Mouse (Mus musculus) macrophage (primary cell): ENCODE data around the gene Csf3r. TPM values are rescaled to one million over a fixed set of nuclear protein-coding genes. Genes with fewer than 3 reads are reported as not detected.

Experiments
- H3K27ac ChIP-seq: fragments of 350-480 bp; formaldehyde crosslinking; 2 replicates; pipeline ENCODE4 v1.9.0; 2021
- H3K36me3 ChIP-seq: fragments of 350-480 bp; formaldehyde crosslinking; 2 replicates; pipeline ENCODE4 v1.9.0; 2021; ENCODE audit errors: inconsistent target
- H3K4me3 ChIP-seq: fragments of 350-480 bp; formaldehyde crosslinking; 2 replicates; pipeline ENCODE4 v1.9.0; 2021; ENCODE audit errors: inconsistent target
- H3K79me2 ChIP-seq: fragments of 350-480 bp; formaldehyde crosslinking; 2 replicates; pipeline ENCODE4 v1.9.0; 2021; ENCODE audit errors: inconsistent target
- WGBS: methylation state at CpG from one replicate; pipeline ENCODE4 v1.1.7; 2026; ENCODE audit warnings: inconsistent platforms; ENCODE audit not compliant: missing documents; 5-methylcytosine and 5-hydroxymethylcytosine counted together
- polyA plus RNA-seq: library from polyadenylated mRNA; stranded (reverse); fragments of 250-400 nt; gene quantifications from 3 replicates; pipeline ENCODE4 v1.2.4, GENCODE M21; 2018; ENCODE audit warnings: inconsistent platforms

The Csf3r gene
- polyA plus RNA-seq, 1 experiment from 2014 or later, result 106 TPM

DNA sequence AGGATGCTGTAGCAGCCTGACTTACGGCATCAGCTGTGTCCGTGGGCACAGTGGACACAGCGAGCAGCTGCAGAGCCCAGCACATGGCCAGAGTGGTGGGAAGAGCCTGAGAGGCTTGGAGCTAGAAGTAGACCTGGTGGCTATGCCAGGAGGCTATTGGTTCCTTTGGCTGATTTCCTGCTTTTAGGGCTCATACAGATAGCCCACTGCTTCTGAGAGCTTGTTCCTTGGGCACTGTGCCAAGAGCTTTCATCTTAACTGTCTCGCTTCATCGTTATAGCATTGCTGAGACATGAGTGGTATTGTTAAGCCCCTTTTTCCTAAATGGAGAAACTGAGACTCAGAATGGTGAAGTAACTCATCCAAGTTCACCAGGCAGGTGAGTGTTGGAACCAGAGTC lies 1.5 kb downstream of the Csf3r start:
- Histone ChIP-seq H3K36me3 (peaks cover 42% of the 10 kb centered on the region), H3K79me2 (peaks cover 41% of the 10 kb centered on the region; the same call in 1 of the 2 replicates), H3K27ac (no peak overlapping the region), H3K4me3 (no peak overlapping the region)
- 48% methylated on average over 5 of the region's 5 CpGs for WGBS

GRCm38 (mm10) chr4:126027980-126028379 lies 3.6 kb downstream of the Csf3r start:
- Histone ChIP-seq H3K36me3 (peaks cover 55% of the 10 kb centered on the region), H3K27ac (no peak overlapping the region), H3K79me2 (peaks cover 41% of the 10 kb centered on the region; the same call in 1 of the 2 replicates), H3K4me3 (no peak overlapping the region)
- WGBS, result 73% methylated on average over 3 of the region's 3 CpGs

- H3K27ac ChIP-seq, result no peak overlapping the region
- H3K36me3 ChIP-seq, result peaks cover 66% of the 10 kb centered on the region
- peaks cover 33% of the 10 kb centered on the region; the same call in 1 of the 2 replicates for H3K79me2 ChIP-seq
- H3K4me3 ChIP-seq, result no peak overlapping the region
- 78% methylated on average over 3 of the region's 3 CpGs for WGBS
These were observed 4.7 kb downstream of the Csf3r start for GRCm38 (mm10) chr4:126029042-126029441.

DNA sequence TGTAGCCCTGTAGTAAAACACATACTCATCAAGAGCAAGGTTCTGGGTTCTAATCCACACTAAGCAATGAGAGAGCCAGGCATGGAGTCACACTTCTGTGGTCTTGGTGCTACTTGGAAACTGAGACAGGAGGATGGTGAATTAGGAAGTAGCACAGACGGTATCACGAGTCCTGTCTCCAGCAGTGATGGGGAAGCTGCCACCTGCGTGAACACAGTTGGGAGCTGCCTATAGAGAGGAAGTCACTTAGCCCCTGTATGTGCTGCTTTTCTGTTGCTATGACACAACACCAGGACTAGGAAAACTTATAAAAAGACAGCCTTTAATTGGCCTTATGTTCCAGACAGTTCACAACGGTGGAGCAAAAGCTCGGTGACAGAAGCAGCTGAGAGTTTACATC lies 6.4 kb downstream of the Csf3r start:
- H3K27ac ChIP-seq, result no peak overlapping the region
- H3K36me3 ChIP-seq, result peaks cover 78% of the 10 kb centered on the region
- 33% methylated on average over 5 of the region's 5 CpGs for WGBS

GRCm38 (mm10) chr4:126035413-126035812 lies 11.1 kb downstream of the Csf3r start:
- H3K4me3 ChIP-seq, result no peak overlapping the region
- 81% methylated on average over 5 of the region's 5 CpGs for WGBS
- H3K79me2 ChIP-seq, result no peaks in the 10 kb centered on the region
- peaks cover 80% of the 10 kb centered on the region for H3K36me3 ChIP-seq
- H3K27ac ChIP-seq, result no peak overlapping the region

More for the DNA sequence above, 6.4 kb downstream of the Csf3r start:
- no peak overlapping the region for H3K4me3 ChIP-seq
- peaks cover 17% of the 10 kb centered on the region; the same call in 1 of the 2 replicates for H3K79me2 ChIP-seq

DNA sequence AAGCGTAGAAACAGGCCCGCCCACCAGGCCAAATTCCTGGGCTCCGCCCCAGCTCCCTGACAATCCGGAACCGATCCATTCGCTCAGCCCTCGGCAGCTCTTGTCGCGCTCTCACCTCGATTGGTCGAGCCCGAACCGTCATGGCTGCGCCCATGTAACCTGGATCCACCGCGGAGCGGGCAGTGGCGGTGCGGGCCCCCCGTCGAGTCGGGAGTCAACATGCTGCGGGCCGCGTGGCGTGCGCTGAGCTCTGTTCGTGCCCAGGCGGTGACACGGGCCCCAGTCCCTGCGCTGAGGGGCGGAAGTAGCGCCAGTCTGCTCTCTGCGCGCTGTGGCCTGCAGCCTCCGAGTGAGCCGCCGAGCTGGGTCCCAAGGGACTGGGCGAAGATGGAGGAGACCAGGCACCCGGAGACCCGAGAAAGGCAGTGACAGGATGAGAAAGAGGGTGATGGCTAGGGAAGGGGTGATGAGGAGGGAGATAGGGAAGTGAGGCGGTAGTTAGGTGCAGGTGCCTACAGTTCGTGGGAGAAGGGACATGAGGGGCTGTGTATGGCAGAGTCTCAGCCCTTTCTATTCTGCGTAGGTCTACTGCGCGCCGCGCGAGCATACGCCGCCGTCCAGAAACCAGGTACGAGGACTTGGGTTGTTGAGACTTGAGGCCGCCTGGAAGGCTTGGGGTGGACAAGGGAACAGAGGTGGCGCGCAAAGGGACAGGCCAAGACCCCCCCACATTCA lies 22.7 kb downstream of the Csf3r start, which contains the start of gene Mrps15:
Gene Mrps15, plus strand, starts transcription at position 75 of the 735 bp plus-strand sequence.
- 2% methylated on average over 56 of the region's 56 CpGs for WGBS
- Histone ChIP-seq H3K79me2 (peaks cover 13% of the 10 kb centered on the region), H3K4me3 (peak within 1 kb of the TSS; percentile 98), H3K27ac (peak within 1 kb of the TSS; percentile 52), H3K36me3 (peaks cover 26% of the 10 kb centered on the region; the same call in 1 of the 2 replicates)

DNA sequence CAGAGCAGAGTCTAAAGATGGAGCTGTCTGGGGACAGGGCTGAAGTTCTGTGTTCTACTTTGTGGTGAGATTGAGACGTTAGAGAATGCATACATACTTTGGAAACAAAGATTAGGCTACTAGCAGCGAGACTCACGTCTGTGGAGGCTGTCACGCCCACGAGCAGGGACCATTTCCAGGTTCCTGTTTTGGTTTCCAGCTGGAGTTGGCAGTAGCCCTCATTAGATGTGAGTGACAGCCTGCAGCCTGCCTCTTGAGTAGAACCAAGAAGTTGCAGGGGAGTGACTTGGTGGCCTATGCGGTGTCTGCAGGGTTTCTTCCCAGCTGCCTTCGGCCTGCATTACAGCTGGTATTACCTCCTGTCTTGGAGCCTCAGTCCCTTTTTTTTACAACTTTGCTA lies 27.3 kb downstream of the Csf3r start:
- no peak overlapping the region for H3K4me3 ChIP-seq
- 43% methylated on average over 7 of the region's 7 CpGs for WGBS
- peaks cover 32% of the 10 kb centered on the region for H3K36me3 ChIP-seq
- peaks cover 13% of the 10 kb centered on the region for H3K79me2 ChIP-seq
- H3K27ac ChIP-seq, result no peak overlapping the region

DNA sequence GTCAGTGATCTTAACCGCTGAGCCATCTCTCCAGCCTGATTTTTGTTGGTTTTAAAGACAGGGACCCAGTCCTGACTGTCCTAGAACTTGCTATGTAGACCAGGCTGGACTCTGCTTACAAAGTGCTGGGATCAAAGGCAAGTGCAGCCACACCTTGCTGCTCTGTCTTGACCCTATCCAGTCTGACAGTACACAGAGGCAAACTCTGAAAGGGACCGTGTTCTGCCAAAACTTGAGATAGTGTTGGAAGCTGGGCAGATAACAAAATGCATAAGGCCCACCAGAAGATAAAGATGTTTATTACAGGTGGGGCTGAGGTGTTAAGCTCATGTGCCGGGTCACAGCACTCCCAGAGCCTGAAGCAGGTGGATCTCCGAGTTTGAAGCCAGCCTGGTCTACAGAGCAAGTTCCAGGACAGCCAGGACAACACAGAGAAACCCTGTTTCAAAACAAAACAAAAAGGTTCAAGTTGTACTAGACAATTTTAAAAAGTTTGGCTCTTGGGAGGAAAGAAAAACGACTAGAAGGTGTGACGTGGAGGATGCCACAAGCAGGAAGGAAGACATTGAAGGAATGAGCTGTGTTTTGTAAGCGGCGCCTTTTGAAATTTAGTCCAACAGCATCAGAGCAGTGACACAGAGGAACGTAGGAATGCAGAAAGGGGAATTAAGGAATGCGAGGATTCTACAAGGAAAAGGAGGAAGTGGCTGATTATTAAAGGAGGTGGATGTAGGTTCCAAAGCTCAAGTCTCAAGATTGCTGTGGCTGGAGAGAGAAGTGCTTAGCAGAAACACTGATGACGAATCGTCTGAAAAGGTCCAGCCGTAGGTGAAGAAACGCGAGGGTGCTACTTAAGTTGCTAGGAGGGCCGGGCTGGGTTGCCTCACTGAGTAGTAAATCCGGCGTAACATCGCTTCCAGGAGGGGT lies 33.1 kb downstream of the Csf3r start:
- H3K27ac ChIP-seq, result peak overlapping the region; percentile 30
- 13% methylated on average over 19 of the region's 19 CpGs for WGBS

DNA sequence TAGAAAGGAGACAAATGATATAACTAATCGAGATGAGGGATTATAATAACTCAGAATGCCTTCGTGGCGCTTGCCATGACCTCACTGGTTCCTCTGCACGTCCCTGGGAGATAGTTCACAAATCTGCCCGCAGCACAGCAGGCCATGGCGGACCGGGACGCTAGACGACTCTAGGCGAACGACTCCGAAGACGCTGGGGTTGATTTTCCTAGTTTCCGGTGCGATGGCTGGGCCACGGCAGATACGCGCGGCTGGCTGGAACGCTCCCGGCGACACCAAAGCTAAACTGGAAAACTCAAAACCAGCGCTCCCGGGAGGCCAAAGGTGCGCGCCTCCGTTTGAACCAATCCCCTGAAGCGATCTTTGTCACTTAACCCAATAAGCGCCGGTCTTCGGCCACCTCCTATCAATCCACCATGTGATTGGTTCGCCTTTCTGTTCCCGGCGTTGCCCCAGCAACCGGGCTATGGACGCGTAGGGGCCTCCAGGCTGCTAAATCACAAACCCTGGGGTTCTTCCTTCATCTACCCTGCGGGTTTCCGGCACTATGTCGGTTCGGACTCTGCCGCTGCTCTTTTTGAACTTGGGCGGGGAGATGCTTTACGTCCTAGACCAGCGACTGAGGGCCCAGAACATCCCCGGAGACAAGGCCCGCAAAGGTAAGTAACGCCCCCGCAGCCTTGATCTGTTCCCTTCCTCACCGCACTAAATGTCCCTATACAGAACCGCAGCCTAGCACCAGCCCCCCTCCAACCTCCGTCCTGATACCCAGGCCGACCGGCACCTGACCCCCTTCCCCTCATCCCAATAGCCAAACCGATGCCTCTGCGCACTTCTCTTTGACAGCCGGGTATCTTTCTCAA lies 34.0 kb downstream of the Csf3r start, which contains the start of gene Oscp1:
Gene Oscp1, plus strand, starts transcription at position 432 of the 863 bp plus-strand sequence.
- peak within 1 kb of the TSS; percentile 74 for H3K4me3 ChIP-seq
- peak within 1 kb of the TSS; percentile 30 for H3K27ac ChIP-seq
- H3K36me3 ChIP-seq, result peaks cover 19% of the 10 kb centered on the region
- WGBS, result 2% methylated on average over 54 of the region's 57 CpGs
- H3K79me2 ChIP-seq, result no peaks in the 10 kb centered on the region

More for the DNA sequence above, 33.1 kb downstream of the Csf3r start:
- Histone ChIP-seq H3K79me2 (no peaks in the 10 kb centered on the region), H3K36me3 (peaks cover 20% of the 10 kb centered on the region), H3K4me3 (peak overlapping the region; percentile 74)

- Histone ChIP-seq H3K4me3 (peak overlapping the region; percentile 74), H3K36me3 (peaks cover 13% of the 10 kb centered on the region), H3K27ac (no peak overlapping the region), H3K79me2 (no peaks in the 10 kb centered on the region)
- 64% methylated on average over 9 of the region's 9 CpGs for WGBS
These were observed 34.6 kb downstream of the Csf3r start for GRCm38 (mm10) chr4:126058997-126059362.

DNA sequence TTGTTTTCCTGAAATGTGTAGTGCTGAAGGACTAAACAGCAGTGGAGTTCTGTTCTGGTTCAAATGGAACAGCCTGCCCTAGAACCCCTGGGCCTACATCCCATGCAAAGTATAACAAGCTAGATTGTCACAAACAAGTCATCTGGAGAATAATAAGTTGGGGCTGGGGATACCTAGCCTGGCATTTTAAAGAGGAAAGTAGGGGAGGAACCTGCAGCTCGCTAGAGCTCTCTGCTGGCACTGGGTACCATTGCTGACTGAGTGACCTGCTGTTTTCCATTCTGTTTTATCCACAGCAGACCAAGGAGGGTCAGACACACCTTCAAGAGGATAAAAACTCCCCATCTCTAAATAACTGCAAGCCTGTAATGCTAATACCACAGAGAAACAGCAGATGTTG lies 38.5 kb downstream of the Csf3r start:
- no peak overlapping the region for H3K27ac ChIP-seq
- H3K36me3 ChIP-seq, result no peaks in the 10 kb centered on the region
- H3K4me3 ChIP-seq, result no peak overlapping the region
- H3K79me2 ChIP-seq, result no peaks in the 10 kb centered on the region
- WGBS, result 54% methylated on average over 1 of the region's 1 CpGs

GRCm38 (mm10) chr4:126065241-126065640 lies 40.9 kb downstream of the Csf3r start:
- no peaks in the 10 kb centered on the region for H3K79me2 ChIP-seq
- no peak overlapping the region for H3K27ac ChIP-seq
- 46% methylated on average over 7 of the region's 7 CpGs for WGBS
- no peaks in the 10 kb centered on the region for H3K36me3 ChIP-seq
- H3K4me3 ChIP-seq, result no peak overlapping the region

DNA sequence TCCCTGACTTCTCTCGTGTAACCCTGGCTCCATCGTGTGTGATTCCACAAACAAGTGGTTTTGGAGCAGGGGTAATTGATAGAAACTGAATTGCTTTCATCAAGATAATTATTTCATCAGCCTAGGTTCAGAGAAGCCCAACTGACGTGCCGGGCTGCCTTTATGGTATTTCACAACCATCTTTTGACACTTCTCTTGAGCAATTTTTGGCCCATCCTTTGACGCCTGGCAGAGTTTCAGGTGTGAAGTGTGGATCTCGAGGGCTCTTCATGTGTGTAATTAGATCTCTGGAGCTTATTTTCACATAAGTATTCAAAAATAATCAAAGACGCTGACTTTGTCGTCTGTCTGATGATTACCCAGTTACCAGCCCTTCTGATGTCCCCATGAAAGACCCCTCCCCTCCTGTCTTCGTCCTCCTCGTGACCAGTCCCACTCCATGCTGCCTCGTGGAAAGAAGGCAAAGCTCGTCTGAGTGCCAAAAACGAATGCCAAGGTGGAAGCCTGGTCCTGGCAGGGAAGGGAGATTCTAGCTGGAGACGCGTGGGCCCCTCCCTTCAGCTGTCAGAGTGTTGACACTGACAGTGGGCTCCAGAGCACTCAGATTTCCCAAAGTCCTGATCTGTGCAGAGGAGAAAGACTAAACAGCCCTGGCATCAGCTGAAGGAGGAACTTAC lies 43.2 kb downstream of the Csf3r start:
- H3K27ac ChIP-seq, result no peak overlapping the region
- 68% methylated on average over 15 of the region's 15 CpGs for WGBS

More for the DNA sequence above, 43.2 kb downstream of the Csf3r start:
- Histone ChIP-seq H3K36me3 (no peaks in the 10 kb centered on the region), H3K79me2 (no peaks in the 10 kb centered on the region), H3K4me3 (no peak overlapping the region)
